Mouse (Mus musculus): ENCODE data around the gene Tgm1. TPM values are rescaled to one million over a fixed set of nuclear protein-coding genes. Genes with fewer than 3 reads are reported as not detected.

The Tgm1 gene
- polyA plus RNA-seq, 1 experiment: 1.0 TPM

GRCm38 (mm10) chr14:55727889-55728685, 14.4 kb upstream of the Tgm1 start:
- 65% methylated on average over 8 of the region's 8 CpGs for WGBS
- no peak for DNase-seq (ENCODE audit: low read depth, low spot score)

- DNase-seq (ENCODE audit: low read depth, low spot score): no peak
Observed at GRCm38 (mm10) chr14:55726261-55726660, 12.5 kb upstream of the Tgm1 start.

GRCm38 (mm10) chr14:55724411-55724871, 10.7 kb upstream of the Tgm1 start:
- 27% methylated on average over 8 of the region's 8 CpGs for WGBS
- no peak for DNase-seq (ENCODE audit: low read depth, low spot score)

- no peak for DNase-seq (ENCODE audit: low read depth, low spot score)
- 94% methylated on average over 7 of the region's 7 CpGs for WGBS
Observed at GRCm38 (mm10) chr14:55723433-55723832, 9.7 kb upstream of the Tgm1 start.

- WGBS: 51% methylated on average over 8 of the region's 8 CpGs
- DNase-seq (ENCODE audit: low read depth, low spot score): no peak
Observed at GRCm38 (mm10) chr14:55722438-55722945, 8.8 kb upstream of the Tgm1 start.

- peak; percentile 86 for DNase-seq (ENCODE audit: low read depth, low spot score)
- WGBS: under 1% methylated on average over 50 of the region's 50 CpGs
Observed at GRCm38 (mm10) chr14:55721700-55722437, 8.1 kb upstream of the Tgm1 start, which contains the start of gene Rabggta. TSS of gene Rabggta (minus strand) at chr14:55722263.

GRCm38 (mm10) chr14:55721076-55721475, 7.3 kb upstream of the Tgm1 start:
- 84% methylated on average over 6 of the region's 6 CpGs for WGBS
- no peak for DNase-seq (ENCODE audit: low read depth, low spot score)

- DNase-seq (ENCODE audit: low read depth, low spot score): no peak
- 94% methylated on average over 12 of the region's 12 CpGs for WGBS
Observed at GRCm38 (mm10) chr14:55720666-55721065, 6.9 kb upstream of the Tgm1 start.

- 92% methylated on average over 6 of the region's 6 CpGs for WGBS
- DNase-seq (ENCODE audit: low read depth, low spot score): no peak
Observed at GRCm38 (mm10) chr14:55719737-55720136, 6.0 kb upstream of the Tgm1 start.

GRCm38 (mm10) chr14:55716884-55717283, 3.2 kb upstream of the Tgm1 start:
- WGBS: 86% methylated on average over 8 of the region's 8 CpGs
- DNase-seq (ENCODE audit: low read depth, low spot score): no peak

GRCm38 (mm10) chr14:55716271-55716670, 2.5 kb upstream of the Tgm1 start:
- DNase-seq (ENCODE audit: low read depth, low spot score): no peak
- 96% methylated on average over 6 of the region's 6 CpGs for WGBS

- 18% methylated on average over 6 of the region's 6 CpGs for WGBS
- DNase-seq (ENCODE audit: low read depth, low spot score): no peak
Observed at GRCm38 (mm10) chr14:55714893-55715292, 1.2 kb upstream of the Tgm1 start.

GRCm38 (mm10) chr14:55713007-55713728, 558 bp downstream of the Tgm1 start:
- WGBS: 10% methylated on average over 25 of the region's 25 CpGs
- DNase-seq (ENCODE audit: low read depth, low spot score): no peak

- WGBS: 82% methylated on average over 7 of the region's 7 CpGs
Observed at GRCm38 (mm10) chr14:55711786-55712185, 1.9 kb downstream of the Tgm1 start.

GRCm38 (mm10) chr14:55709509-55709908, 4.2 kb downstream of the Tgm1 start:
- 77% methylated on average over 4 of the region's 4 CpGs for WGBS
- no peak for DNase-seq (ENCODE audit: low read depth, low spot score)

More at GRCm38 (mm10) chr14:55711786-55712185, 1.9 kb downstream of the Tgm1 start:
- DNase-seq (ENCODE audit: low read depth, low spot score): no peak

GRCm38 (mm10) chr14:55707397-55707796, 6.3 kb downstream of the Tgm1 start:
- no peak for DNase-seq (ENCODE audit: low read depth, low spot score)
- 91% methylated on average over 5 of the region's 5 CpGs for WGBS

GRCm38 (mm10) chr14:55706051-55706600, 7.6 kb downstream of the Tgm1 start:
- DNase-seq (ENCODE audit: low read depth, low spot score): no peak
- WGBS: 89% methylated on average over 8 of the region's 8 CpGs

- no peak for DNase-seq (ENCODE audit: low read depth, low spot score)
- 40% methylated on average over 6 of the region's 6 CpGs for WGBS
Observed at GRCm38 (mm10) chr14:55702761-55703160, 11.0 kb downstream of the Tgm1 start.

- no peak for DNase-seq (ENCODE audit: low read depth, low spot score)
- WGBS: 59% methylated on average over 9 of the region's 9 CpGs
Observed at GRCm38 (mm10) chr14:55701131-55701530, 12.6 kb downstream of the Tgm1 start.

- 73% methylated on average over 4 of the region's 4 CpGs for WGBS
- no peak for DNase-seq (ENCODE audit: low read depth, low spot score)
Observed at GRCm38 (mm10) chr14:55697226-55697625, 16.5 kb downstream of the Tgm1 start.
